Mouse (Mus musculus): Measurements from ENCODE around the gene Gdf11. TPM values are rescaled to one million over a fixed set of nuclear protein-coding genes. Genes with fewer than 3 reads are reported as not detected.

Gdf11 gene
- total and polyA plus RNA-seq, 2 experiments from 2014 or later = 6.7 to 19.1 TPM

GRCm38 (mm10) chr10:128934997-128935787, 43.7 kb upstream of the Gdf11 start:
- no peak overlapping the region; the same call in 1 of the 2 replicates for H3K4me3 ChIP-seq (ENCODE audit: low read depth, low read length)
- ATAC-seq (no peak), DNase-seq (no peak)
- no peaks in the 10 kb centered on the region for H3K4me1 ChIP-seq (ENCODE audit: insufficient read depth)
- no peaks in the 10 kb centered on the region for H3K36me3 ChIP-seq (ENCODE audit: insufficient read depth)
- 62% methylated on average over 7 of the region's 7 CpGs for WGBS
- no peak overlapping the region for H3K27ac ChIP-seq (ENCODE audit: low read depth, low read length)
- peaks cover 31% of the 10 kb centered on the region for H3K27me3 ChIP-seq (ENCODE audit: insufficient read depth, low read length)
- H3K9ac ChIP-seq = no peak overlapping the region
- H3K4me2 ChIP-seq (ENCODE audit: low read depth) = no peak overlapping the region
- no peak for TF ChIP-seq CTCF (IDR thresholded peaks at IDR 0.05; ENCODE audit: low read depth)
- no peaks in the 10 kb centered on the region for H3K9me3 ChIP-seq (ENCODE audit: low read length)

- TF ChIP-seq CTCF (IDR thresholded peaks at IDR 0.05; ENCODE audit: low read depth) = no peak
- Histone ChIP-seq H3K27ac (ENCODE audit: low read depth, low read length) (no peak overlapping the region), H3K4me3 (ENCODE audit: low read depth, low read length) (peak overlapping the region; percentile 45), H3K36me3 (ENCODE audit: insufficient read depth) (no peaks in the 10 kb centered on the region), H3K27me3 (ENCODE audit: insufficient read depth, low read length) (peaks cover 31% of the 10 kb centered on the region), H3K4me2 (ENCODE audit: low read depth) (peak overlapping the region; percentile 78), H3K9me3 (ENCODE audit: low read length) (no peaks in the 10 kb centered on the region), H3K4me1 (ENCODE audit: insufficient read depth) (no peaks in the 10 kb centered on the region), H3K9ac (peak overlapping the region; percentile 51)
- WGBS = 3% methylated on average over 21 of the region's 21 CpGs
- ATAC-seq (peak; percentile 34), DNase-seq (no peak)
Measured at GRCm38 (mm10) chr10:128933976-128934721, 42.6 kb upstream of the Gdf11 start.

GRCm38 (mm10) chr10:128933574-128933973, 42.1 kb upstream of the Gdf11 start, which contains the start of gene Itga7:
Gene Itga7 (plus strand): TSS chr10:128933818.
- Histone ChIP-seq H3K9ac (peak within 1 kb of the TSS; percentile 51), H3K9me3 (ENCODE audit: low read length) (no peaks in the 10 kb centered on the region), H3K4me1 (ENCODE audit: insufficient read depth) (no peaks in the 10 kb centered on the region), H3K27me3 (ENCODE audit: insufficient read depth, low read length) (peaks cover 31% of the 10 kb centered on the region), H3K4me3 (ENCODE audit: low read depth, low read length) (peak within 1 kb of the TSS; percentile 45), H3K4me2 (ENCODE audit: low read depth) (peak within 1 kb of the TSS; percentile 78), H3K27ac (ENCODE audit: low read depth, low read length) (no peak within 1 kb of the TSS), H3K36me3 (ENCODE audit: insufficient read depth) (no peaks in the 10 kb centered on the region)
- ATAC-seq (peak; percentile 71), DNase-seq (no peak)
- no peak for TF ChIP-seq CTCF (IDR thresholded peaks at IDR 0.05; ENCODE audit: low read depth)
- under 1% methylated on average over 26 of the region's 26 CpGs for WGBS

- H3K36me3 ChIP-seq (ENCODE audit: insufficient read depth) = no peaks in the 10 kb centered on the region
- H3K27me3 ChIP-seq (ENCODE audit: insufficient read depth, low read length) = peaks cover 31% of the 10 kb centered on the region
Measured at GRCm38 (mm10) chr10:128931441-128931840, 39.9 kb upstream of the Gdf11 start.

GRCm38 (mm10) chr10:128929638-128930378, 38.3 kb upstream of the Gdf11 start:
- Histone ChIP-seq H3K36me3 (ENCODE audit: insufficient read depth) (no peaks in the 10 kb centered on the region), H3K4me1 (ENCODE audit: insufficient read depth) (no peaks in the 10 kb centered on the region), H3K4me3 (ENCODE audit: low read depth, low read length) (no peak overlapping the region), H3K9ac (no peak overlapping the region), H3K27me3 (ENCODE audit: insufficient read depth, low read length) (peaks cover 31% of the 10 kb centered on the region), H3K4me2 (ENCODE audit: low read depth) (no peak overlapping the region), H3K27ac (ENCODE audit: low read depth, low read length) (no peak overlapping the region), H3K9me3 (ENCODE audit: low read length) (no peaks in the 10 kb centered on the region)
- peak; percentile 33 for DNase-seq
- no peak for TF ChIP-seq CTCF (IDR thresholded peaks at IDR 0.05; ENCODE audit: low read depth)
- 46% methylated on average over 7 of the region's 7 CpGs for WGBS
- ATAC-seq = no peak

More at GRCm38 (mm10) chr10:128931441-128931840, 39.9 kb upstream of the Gdf11 start:
- Histone ChIP-seq H3K4me2 (ENCODE audit: low read depth) (no peak overlapping the region), H3K27ac (ENCODE audit: low read depth, low read length) (no peak overlapping the region), H3K4me3 (ENCODE audit: low read depth, low read length) (no peak overlapping the region), H3K4me1 (ENCODE audit: insufficient read depth) (no peaks in the 10 kb centered on the region), H3K9me3 (ENCODE audit: low read length) (no peaks in the 10 kb centered on the region), H3K9ac (no peak overlapping the region)
- ATAC-seq = no peak
- WGBS = 76% methylated on average over 2 of the region's 2 CpGs
- DNase-seq = no peak
- no peak for TF ChIP-seq CTCF (IDR thresholded peaks at IDR 0.05; ENCODE audit: low read depth)

GRCm38 (mm10) chr10:128928356-128928755, 36.8 kb upstream of the Gdf11 start:
- no peak overlapping the region for H3K27ac ChIP-seq (ENCODE audit: low read depth, low read length)
- DNase-seq (no peak), ATAC-seq (no peak)
- peaks cover 8% of the 10 kb centered on the region; the same call in 1 of the 2 replicates for H3K4me1 ChIP-seq (ENCODE audit: insufficient read depth)
- peaks cover 21% of the 10 kb centered on the region for H3K27me3 ChIP-seq (ENCODE audit: insufficient read depth, low read length)
- no peak for TF ChIP-seq CTCF (IDR thresholded peaks at IDR 0.05; ENCODE audit: low read depth)
- H3K9ac ChIP-seq = no peak overlapping the region
- 19% methylated on average over 4 of the region's 4 CpGs for WGBS
- H3K4me2 ChIP-seq (ENCODE audit: low read depth) = no peak overlapping the region
- no peak overlapping the region for H3K4me3 ChIP-seq (ENCODE audit: low read depth, low read length)
- no peaks in the 10 kb centered on the region for H3K9me3 ChIP-seq (ENCODE audit: low read length)
- H3K36me3 ChIP-seq (ENCODE audit: insufficient read depth) = no peaks in the 10 kb centered on the region
